Mouse (Mus musculus) kidney, embryonic 16.5 days (tissue): ENCODE measurements around the gene Adk. TPM values are rescaled to one million over a fixed set of nuclear protein-coding genes. Genes with fewer than 3 reads are reported as not detected.

Source experiments
- ATAC-seq: fragments of 200-750 bp; cut with Nextera tagmentation; 2 replicates; pipeline ENCODE4 v1.8.0; 2017; ENCODE audit warnings: moderate TSS enrichment; ENCODE audit not compliant: low FRiP score, low TSS enrichment
- H3K27ac ChIP-seq: fragments of 300-500 bp; sonication (generic); 2 replicates; pipeline ENCODE4 v1.5.1; 2014; ENCODE audit warnings: low read length
- H3K27me3 ChIP-seq: fragments of 300-500 bp; sonication (generic); 2 replicates; pipeline ENCODE4 v1.6.1; 2014; ENCODE audit warnings: low read length, control low read depth, mixed read lengths; ENCODE audit not compliant: insufficient read depth
- H3K36me3 ChIP-seq: fragments of 300-500 bp; sonication (generic); 2 replicates; pipeline ENCODE4 v1.6.1; 2014; ENCODE audit warnings: low read length, control low read depth, mixed read lengths; ENCODE audit not compliant: insufficient read depth
- H3K4me1 ChIP-seq: fragments of 300-500 bp; sonication (generic); 2 replicates; pipeline ENCODE4 v1.6.1; 2014; ENCODE audit warnings: low read length, control low read depth, mixed read lengths; ENCODE audit not compliant: insufficient read depth
- H3K4me2 ChIP-seq: fragments of 300-500 bp; sonication (generic); replicated peaks from 2 replicates; pipeline ENCODE4 v1.6.1; 2014; ENCODE audit warnings: low read depth, low read length
- H3K4me3 ChIP-seq: fragments of 300-500 bp; sonication (generic); 2 replicates; pipeline ENCODE4 v1.5.1; 2014; ENCODE audit warnings: mild to moderate bottlenecking, low read length
- H3K9ac ChIP-seq: fragments of 300-500 bp; sonication (generic); replicated peaks from 2 replicates; pipeline ENCODE4 v1.6.1; 2014; ENCODE audit warnings: low read length
- H3K9me3 ChIP-seq: fragments of 300-500 bp; sonication (generic); 2 replicates; pipeline ENCODE4 v1.6.1; 2016; ENCODE audit warnings: low read length, control low read depth
- WGBS: fragments of 180-500 bp; shearing (Covaris S2); extraction: QIAGEN DNeasy Blood & Tissue Kit; methylation state at CpG from one replicate; pipeline ENCODE4 v1.1.7; 2014; 5-methylcytosine and 5-hydroxymethylcytosine counted together
- polyA plus RNA-seq: library from polyadenylated mRNA; unstranded; fragments of >200 nt; fragmentation: Nextera tagmentation; extraction: Ambion mirVana; gene quantifications from 2 replicates; pipeline ENCODE4 v1.2.1, GENCODE M21; 2015

Gene Adk
- polyA plus RNA-seq, 1 experiment from 2014 or later: 167 TPM

DNA sequence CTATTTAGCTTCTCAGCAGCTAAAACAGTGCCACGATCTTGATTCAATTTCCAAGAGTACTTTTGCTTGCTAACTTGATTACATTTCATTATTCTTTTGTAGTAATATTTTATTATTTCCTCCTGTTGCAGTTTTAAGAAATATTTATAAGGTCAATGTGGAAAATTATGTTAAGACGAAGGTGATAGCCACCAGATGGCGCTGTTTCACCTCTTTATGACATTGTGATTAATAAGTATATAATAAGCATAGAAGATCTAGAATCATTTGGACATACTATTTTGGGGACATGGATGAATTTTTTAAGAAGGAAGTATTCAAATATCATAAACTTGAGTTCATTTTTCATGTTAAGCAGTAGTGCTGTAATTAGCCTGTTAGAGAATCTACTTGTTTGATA, 68.1 kb downstream of the Adk start:
- ATAC-seq: no peak
- no peaks in the 10 kb centered on the region for H3K9me3 ChIP-seq
- no peaks in the 10 kb centered on the region for H3K27me3 ChIP-seq
- H3K27ac ChIP-seq: no peak overlapping the region
- no peak overlapping the region for H3K4me2 ChIP-seq
- H3K9ac ChIP-seq: no peak overlapping the region
- no peak overlapping the region for H3K4me3 ChIP-seq
- 44% methylated on average over 3 of the region's 3 CpGs for WGBS
- no peaks in the 10 kb centered on the region for H3K4me1 ChIP-seq
- H3K36me3 ChIP-seq: no peaks in the 10 kb centered on the region

DNA sequence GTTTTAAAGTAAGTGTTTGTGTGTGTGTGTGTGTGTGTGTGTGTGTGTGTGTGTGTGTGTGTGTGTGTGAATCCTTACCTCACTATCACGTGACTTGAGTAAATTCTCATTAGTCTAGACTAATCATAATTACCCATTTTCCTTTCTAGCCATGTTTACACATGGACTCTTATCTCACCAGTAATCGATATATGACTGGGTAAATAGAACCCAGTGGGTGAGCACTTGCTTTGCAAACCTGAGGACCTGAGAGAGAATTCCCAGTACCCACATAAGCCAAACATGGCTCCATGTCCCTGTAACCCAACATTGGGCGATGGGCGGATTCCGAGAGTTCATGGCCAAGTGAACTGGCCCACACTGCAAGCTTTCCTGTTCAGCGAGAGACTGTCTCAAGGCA, 74.8 kb downstream of the Adk start:
- no peak overlapping the region for H3K9ac ChIP-seq
- H3K4me1 ChIP-seq: no peaks in the 10 kb centered on the region

DNA sequence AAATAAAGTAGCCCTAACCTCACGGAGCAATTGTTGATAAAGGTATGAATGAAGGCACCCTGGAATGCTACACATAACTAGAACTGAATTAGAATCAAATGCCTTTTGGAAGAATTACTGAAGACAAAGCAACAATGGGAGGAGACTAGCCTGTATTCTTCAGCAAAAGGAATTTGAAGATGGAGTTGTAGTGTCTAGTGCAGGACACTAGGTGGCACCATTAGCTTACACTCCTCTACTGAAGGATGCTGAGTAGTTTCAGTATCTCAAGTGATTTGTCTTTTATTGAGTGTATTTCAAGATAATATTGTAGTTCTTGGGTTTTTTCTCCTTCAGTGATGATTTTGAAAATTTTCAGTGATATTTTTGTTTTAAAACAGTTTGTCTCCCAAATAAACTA, 84.5 kb downstream of the Adk start:
- H3K4me3 ChIP-seq: no peak overlapping the region
- H3K36me3 ChIP-seq: no peaks in the 10 kb centered on the region
- no peaks in the 10 kb centered on the region for H3K4me1 ChIP-seq
- H3K4me2 ChIP-seq: no peak overlapping the region
- no peaks in the 10 kb centered on the region for H3K9me3 ChIP-seq
- no peak overlapping the region for H3K9ac ChIP-seq
- no peaks in the 10 kb centered on the region for H3K27me3 ChIP-seq
- no peak for ATAC-seq
- H3K27ac ChIP-seq: no peak overlapping the region
- WGBS: 50% methylated on average over 1 of the region's 1 CpGs

More for the DNA sequence above, 74.8 kb downstream of the Adk start:
- H3K27me3 ChIP-seq: no peaks in the 10 kb centered on the region
- H3K27ac ChIP-seq: no peak overlapping the region
- ATAC-seq: no peak
- H3K36me3 ChIP-seq: no peaks in the 10 kb centered on the region
- no peak overlapping the region for H3K4me2 ChIP-seq
- 94% methylated on average over 6 of the region's 6 CpGs for WGBS
- no peak overlapping the region for H3K4me3 ChIP-seq
- H3K9me3 ChIP-seq: no peaks in the 10 kb centered on the region

DNA sequence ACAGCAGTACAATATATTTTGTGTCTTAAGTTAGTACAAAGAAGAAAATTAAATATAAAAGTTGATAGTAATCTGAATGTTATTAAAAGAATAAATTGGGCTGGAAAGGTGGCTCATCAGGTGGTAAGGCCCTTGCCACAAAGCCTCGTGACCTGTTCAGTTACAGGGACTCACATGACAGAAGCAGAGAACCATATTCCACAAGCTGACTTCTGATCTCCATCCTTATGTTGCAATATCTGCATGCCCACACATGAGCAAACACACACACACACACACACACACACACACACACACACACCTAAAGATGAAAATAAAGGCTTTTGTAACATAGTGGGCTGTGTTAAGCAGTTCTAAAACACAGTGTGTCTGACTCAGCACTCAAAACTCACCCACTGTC, 90.2 kb downstream of the Adk start:
- Histone ChIP-seq H3K27me3 (no peaks in the 10 kb centered on the region), H3K9ac (no peak overlapping the region), H3K4me2 (no peak overlapping the region), H3K36me3 (no peaks in the 10 kb centered on the region), H3K4me1 (peaks cover 7% of the 10 kb centered on the region; the same call in 1 of the 2 replicates), H3K27ac (no peak overlapping the region), H3K4me3 (no peak overlapping the region), H3K9me3 (no peaks in the 10 kb centered on the region)
- no peak for ATAC-seq
- WGBS: 83% methylated on average over 1 of the region's 1 CpGs

DNA sequence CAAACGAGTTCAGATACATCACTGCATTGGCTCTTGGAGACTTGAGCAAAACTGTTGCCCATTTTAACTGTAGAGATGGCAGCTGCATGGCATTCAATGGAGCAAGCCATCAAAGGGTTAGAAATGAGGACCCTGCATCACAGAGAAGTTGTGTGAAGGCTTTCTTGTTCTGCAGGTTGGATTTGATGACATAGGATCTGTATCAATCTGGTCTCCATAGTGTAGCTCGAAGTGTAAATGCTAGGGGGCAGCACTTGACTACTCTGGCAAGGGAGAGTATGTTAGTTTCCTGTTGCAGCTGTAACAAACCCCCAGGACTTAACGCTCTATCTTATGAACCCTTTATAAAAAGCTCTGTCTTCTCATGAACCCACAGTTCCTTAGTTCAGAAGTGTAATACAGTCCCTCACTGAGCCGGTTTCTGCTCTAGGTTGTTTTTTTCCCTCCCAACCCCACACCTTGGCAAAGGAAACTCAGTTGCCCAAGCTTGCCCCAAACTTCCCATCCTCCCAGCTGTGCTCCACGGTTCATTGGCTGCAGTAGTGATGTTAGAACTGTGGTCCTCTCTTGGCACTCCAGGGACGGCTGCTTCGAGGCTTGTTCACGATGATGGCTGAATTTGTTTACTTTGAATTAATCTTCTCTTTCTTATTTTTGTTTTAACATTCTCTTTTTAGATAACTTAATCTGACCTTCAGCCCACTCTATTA, 91.2 kb downstream of the Adk start:
- H3K4me3 ChIP-seq: no peak overlapping the region
- H3K27me3 ChIP-seq: no peaks in the 10 kb centered on the region
- H3K4me1 ChIP-seq: peaks cover 7% of the 10 kb centered on the region; the same call in 1 of the 2 replicates
- H3K9ac ChIP-seq: 0 out of 2 replicates have a peak overlapping the region, but pooled peaks have one; percentile 31
- no peaks in the 10 kb centered on the region for H3K9me3 ChIP-seq
- H3K4me2 ChIP-seq: 0 out of 2 replicates have a peak overlapping the region, but pooled peaks have one; percentile 10
- no peaks in the 10 kb centered on the region for H3K36me3 ChIP-seq
- 35% methylated on average over 8 of the region's 8 CpGs for WGBS
- 0 out of 2 replicates have a peak overlapping the region, but pooled peaks have one; percentile 34 for H3K27ac ChIP-seq
- peak; percentile 59; the same call in 1 of the 2 replicates for ATAC-seq

DNA sequence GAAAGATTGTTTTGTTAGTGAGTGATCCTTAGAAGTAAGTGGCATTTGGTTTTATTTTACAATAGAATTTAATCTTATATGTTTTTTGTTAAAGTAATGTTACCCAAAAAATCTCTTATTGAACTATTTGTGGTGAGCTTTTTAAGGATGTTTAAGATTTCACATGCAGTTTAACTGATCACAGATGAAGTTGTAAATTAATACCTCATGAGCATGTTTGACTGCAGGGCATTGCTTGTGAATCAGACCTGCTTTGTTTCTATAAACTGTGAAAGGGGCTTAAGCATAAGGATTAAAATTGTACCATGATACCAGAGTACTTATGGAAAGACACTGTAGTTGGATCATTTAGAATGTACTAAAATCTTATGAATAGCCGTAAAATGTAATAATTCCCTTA, 94.8 kb downstream of the Adk start:
- peaks cover 10% of the 10 kb centered on the region; the same call in 1 of the 2 replicates for H3K4me1 ChIP-seq
- no peak overlapping the region for H3K4me3 ChIP-seq
- no peaks in the 10 kb centered on the region for H3K9me3 ChIP-seq
- WGBS: 86% methylated on average over 1 of the region's 1 CpGs
- H3K4me2 ChIP-seq: no peak overlapping the region
- H3K27me3 ChIP-seq: no peaks in the 10 kb centered on the region
- H3K27ac ChIP-seq: no peak overlapping the region
- no peaks in the 10 kb centered on the region for H3K36me3 ChIP-seq
- H3K9ac ChIP-seq: no peak overlapping the region
- no peak for ATAC-seq

DNA sequence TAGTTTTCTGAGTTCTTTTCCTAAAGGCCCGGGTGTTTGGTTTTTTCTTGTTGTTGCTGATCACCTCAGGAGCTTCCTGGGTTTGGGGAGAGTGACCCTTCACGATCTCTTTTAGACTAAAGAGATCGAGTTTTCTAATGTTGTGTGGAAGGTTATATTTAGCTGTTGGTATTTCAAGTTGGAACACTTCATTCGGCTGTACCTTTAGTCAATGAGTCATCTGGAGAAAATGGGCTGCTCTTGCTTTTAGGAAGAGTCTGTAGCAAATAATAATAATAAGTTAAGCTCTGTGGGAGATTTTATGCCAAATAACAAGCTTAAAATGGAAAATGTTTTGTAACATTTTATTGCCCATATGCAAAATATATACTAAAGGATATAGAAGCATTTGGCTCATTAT, 97.9 kb downstream of the Adk start:
- ATAC-seq: no peak
- WGBS: 66% methylated on average over 4 of the region's 4 CpGs

DNA sequence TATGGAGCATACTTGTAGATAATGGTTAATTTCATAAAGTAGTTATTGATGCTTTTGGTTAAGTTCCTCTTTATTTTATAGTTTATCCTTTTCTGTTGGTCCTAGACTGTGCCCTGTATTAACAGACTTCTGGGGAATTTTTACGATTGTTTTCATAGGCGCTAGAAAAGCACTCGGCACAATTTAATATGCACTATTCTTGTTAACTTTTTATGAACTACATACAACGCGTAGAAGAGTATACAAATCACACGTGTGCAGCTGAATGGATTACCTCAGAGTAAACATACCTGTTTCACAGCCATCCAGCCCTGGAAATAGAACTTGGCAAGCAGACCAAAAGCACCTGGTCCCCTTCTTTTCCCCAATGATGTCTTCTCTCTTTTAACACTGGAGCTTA, 99.7 kb downstream of the Adk start:
- 64% methylated on average over 6 of the region's 6 CpGs for WGBS
- no peaks in the 10 kb centered on the region for H3K36me3 ChIP-seq
- 0 out of 2 replicates have a peak, but pooled peaks cover 3% of the 10 kb centered on the region for H3K4me1 ChIP-seq
- no peak overlapping the region for H3K4me3 ChIP-seq
- H3K4me2 ChIP-seq: no peak overlapping the region
- no peaks in the 10 kb centered on the region for H3K9me3 ChIP-seq
- H3K27ac ChIP-seq: no peak overlapping the region
- ATAC-seq: no peak
- H3K9ac ChIP-seq: no peak overlapping the region
- H3K27me3 ChIP-seq: no peaks in the 10 kb centered on the region

More for the DNA sequence above, 97.9 kb downstream of the Adk start:
- Histone ChIP-seq H3K4me3 (no peak overlapping the region), H3K36me3 (no peaks in the 10 kb centered on the region), H3K9me3 (no peaks in the 10 kb centered on the region), H3K4me2 (no peak overlapping the region), H3K9ac (no peak overlapping the region), H3K4me1 (0 out of 2 replicates have a peak, but pooled peaks cover 3% of the 10 kb centered on the region), H3K27ac (no peak overlapping the region), H3K27me3 (no peaks in the 10 kb centered on the region)

DNA sequence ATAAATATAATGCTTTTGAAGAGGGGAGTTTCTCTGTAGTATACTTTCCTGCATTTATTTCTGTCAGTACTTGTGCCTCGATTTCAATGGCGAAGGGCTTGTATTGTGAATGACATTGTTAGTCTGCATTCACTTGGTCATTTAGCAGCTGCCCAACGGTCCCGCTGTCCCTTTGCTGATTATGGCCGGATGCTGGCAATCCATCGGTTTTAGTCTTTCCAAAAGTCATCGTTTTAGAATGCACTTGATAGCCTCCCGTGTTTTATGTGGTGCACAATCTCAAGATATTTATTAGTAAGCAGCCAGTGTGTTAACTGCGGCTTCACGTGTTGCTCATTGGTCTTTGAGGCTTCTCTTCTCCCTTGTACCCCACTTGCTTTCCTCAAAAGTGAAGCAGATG, 113.3 kb downstream of the Adk start:
- no peak overlapping the region for H3K27ac ChIP-seq
- H3K9me3 ChIP-seq: no peaks in the 10 kb centered on the region
- no peaks in the 10 kb centered on the region for H3K4me1 ChIP-seq
- H3K4me2 ChIP-seq: no peak overlapping the region
- WGBS: 91% methylated on average over 10 of the region's 10 CpGs
- H3K36me3 ChIP-seq: no peaks in the 10 kb centered on the region
- no peak for ATAC-seq
- H3K27me3 ChIP-seq: no peaks in the 10 kb centered on the region
- H3K9ac ChIP-seq: no peak overlapping the region
- H3K4me3 ChIP-seq: no peak overlapping the region

DNA sequence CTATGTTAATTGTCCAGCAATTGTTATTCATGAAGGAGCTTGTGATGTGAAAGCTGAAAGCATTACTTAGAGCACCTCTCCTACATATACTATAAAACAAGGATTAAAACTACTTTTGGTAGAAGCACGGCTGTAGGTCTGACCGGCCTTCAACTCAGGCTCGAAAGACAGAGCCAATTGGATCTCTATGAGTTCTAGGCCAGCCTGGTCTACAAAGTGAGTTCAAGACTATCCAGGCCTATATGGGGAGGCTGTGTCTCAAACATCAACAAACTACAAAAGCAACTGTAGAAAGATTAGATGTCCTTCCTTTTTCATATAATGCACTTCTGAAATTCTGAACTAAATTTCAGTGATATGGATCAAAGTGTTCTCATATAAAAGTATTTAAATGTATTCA, 113.7 kb downstream of the Adk start:
- 95% methylated on average over 3 of the region's 3 CpGs for WGBS
- no peak overlapping the region for H3K9ac ChIP-seq

More for the DNA sequence above, 113.7 kb downstream of the Adk start:
- no peak overlapping the region for H3K27ac ChIP-seq
- H3K9me3 ChIP-seq: no peaks in the 10 kb centered on the region
- H3K36me3 ChIP-seq: no peaks in the 10 kb centered on the region
- ATAC-seq: no peak
- no peak overlapping the region for H3K4me3 ChIP-seq
- no peak overlapping the region for H3K4me2 ChIP-seq
- no peaks in the 10 kb centered on the region for H3K4me1 ChIP-seq
- H3K27me3 ChIP-seq: no peaks in the 10 kb centered on the region
